Mouse (Mus musculus): ENCODE data around the gene Uchl1.

Uchl1 gene

DNA sequence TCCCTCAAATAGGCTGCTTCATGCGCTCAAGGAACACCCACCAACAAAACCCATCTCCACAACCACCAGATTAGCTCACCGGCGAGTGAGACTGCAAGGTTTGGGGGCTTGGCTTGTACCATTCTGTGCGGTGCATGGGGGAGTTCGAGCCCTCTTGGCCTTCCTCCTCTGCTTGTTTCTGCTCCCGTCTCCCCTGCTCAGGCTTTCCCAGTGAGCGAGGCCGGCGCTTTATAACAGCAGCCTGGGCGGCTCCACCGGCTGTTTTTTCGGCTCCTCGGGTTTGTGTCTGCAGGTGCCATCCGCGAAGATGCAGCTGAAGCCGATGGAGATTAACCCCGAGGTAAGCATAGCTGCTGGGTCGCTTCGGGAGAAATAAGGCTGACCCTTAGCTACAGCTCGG is at the start of gene Uchl1:
Gene Uchl1 (plus strand): TSS at position 109 of the 400 bp plus-strand sequence.
- DNase-seq = peak; percentile 34 to 41

DNA sequence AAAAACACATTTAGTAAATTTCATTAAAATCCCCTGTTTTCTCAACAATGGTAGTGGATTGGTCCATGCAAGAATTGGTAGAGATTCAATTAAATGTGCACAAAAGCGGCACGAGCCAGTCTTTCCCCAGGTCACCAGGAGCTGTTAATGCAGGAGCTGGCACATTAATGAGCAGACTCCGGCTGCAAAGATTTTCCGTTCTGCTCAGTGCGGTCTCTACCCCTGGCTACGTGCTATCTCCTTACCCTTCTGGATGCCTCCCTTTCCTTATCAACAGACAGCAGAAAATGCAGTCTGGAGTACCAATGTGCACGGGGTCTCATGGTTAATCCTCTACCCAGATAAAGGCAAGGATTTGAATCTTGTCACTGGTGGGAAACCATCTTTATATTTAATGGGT is 48.1 kb upstream of the Uchl1 start:
- DNase-seq = no peak

DNA sequence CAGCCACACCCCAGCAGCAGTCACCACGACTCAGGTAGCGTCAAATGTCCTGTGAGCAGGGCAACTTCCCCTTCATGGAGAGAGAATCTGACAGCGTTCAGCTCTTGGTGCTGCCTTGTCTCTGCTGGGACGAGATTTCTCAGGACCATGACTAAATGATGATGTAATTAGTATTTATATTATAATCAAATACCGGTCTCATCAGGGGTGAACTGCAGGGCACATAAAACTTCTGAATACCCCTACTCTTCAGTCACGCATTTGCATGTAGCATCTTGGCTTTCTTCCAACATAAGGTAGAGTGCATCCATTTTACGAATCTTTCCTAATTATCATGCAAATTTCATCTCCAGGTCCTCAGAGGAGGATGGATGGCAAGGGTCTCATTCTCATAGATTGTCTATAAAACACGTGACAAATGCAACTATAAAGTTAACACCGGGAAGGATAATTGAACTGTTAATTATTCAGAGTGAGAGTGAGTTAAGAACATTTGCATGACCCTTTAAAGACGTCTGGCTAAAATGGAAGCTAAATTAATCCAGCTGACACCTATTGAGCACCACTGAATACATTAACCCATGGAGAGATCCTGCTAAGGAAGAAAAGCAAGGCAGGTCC is 40.3 kb upstream of the Uchl1 start:
- no peak for DNase-seq

DNA sequence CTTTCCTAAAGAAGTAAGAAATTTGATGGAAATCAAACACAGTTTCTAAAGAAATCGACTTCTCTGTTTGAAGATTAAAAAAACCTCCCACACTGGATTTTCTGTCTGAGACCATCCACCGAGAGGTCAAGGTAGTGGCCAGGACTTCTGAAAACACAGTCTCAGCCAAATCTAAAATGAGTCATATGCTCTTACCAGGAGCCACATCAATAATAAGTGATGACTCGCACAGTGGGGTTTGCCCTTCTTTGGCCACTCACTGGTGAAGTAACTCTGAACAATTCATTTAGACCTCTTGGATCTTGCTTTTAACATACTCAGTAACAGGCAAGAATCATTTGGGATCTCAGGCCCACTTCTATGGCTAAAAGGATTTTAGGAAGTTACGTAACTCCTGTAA is 33.7 kb upstream of the Uchl1 start:
- no peak for DNase-seq

DNA sequence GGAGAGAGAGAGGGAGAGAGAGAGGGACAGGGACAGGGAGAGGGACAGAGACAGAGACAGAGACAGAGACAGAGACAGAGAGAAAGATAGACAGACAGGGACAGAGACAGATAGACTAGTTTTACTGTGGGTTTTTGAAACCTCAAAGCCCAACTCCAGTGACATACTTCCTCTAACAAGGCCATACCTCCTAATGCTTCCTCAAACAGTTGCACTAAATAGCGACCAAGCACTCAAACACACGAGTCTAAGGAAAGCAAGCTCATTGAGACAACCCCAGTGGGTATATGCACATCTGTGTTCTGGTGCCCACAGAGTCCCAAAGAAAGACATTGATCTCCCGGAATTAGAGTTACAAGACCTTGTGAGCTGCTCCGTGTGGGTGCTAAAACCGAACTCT is 32.6 kb upstream of the Uchl1 start:
- no peak for DNase-seq

DNA sequence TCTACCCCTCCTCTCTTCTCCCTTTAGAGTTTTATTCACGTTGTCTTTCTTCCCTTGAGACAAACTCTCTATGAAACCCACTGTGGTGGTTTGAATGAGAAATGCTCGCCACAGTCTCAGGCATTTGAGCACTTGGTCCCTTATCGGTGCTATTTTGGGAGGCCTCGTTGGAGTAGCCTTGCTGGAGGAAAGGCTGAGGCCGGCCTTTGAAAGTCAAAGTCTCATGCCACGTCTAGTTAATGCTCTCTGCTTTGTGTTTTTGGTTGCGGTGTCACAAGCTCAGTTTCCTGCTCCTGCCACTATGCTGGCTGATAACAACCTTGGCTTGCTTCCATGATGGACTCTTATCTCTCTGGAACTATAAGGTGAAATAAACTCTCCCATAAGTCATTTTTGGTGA is 28.4 kb upstream of the Uchl1 start:
- DNase-seq = no peak

DNA sequence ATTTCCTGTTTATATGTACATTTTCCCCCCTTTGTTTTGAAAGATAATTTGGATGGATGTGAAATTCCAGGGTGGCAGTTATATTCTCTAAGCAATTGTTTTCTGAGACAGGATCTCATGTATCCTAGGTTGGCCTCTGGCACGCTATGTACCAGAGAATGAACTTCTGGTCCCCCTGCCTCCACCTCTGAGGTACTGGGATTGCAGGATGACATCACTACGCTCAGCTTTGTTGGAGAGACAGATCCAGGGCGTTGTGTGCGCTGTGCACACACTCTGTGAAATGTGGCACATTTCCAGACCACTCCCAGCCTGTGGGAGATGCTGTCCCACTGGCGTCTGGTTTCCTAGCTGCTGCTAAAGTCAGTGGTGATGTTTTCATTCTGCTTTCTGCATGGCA is 21.7 kb upstream of the Uchl1 start:
- peak; percentile 17 to 64 for DNase-seq

DNA sequence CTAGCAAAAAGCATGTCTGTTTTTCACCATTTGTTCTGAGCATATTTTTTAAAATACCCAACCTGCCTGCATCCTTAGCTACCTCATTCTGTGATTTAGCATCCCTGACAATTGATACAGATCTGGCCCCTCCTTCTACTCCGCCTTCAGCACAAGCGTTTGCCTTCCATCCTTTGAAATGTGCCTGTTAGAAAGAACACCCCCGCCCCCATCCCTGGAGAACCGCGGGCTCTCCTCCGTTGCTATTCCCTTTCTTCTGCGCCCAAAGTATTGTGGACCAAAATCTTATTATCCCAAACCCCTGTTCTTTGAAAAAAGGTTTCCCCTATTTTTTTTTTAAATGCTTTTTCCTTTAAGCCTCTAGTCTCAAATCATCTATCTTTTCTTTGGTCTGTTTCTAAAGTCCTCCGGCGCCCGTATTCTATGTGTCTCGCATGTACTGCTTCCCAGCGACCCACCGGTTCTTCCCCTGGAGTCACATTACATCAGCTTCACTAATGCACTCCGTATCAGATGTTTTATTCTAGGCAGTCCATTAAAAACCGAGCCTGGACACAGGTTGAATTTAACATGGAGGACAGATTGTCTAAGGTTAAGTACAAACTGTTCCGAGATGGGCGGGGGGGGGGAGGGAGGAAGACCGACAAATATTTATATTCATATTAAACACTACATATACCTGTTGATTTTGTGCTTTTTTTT is 551 bp upstream of the Uchl1 start:
- DNase-seq = no peak

DNA sequence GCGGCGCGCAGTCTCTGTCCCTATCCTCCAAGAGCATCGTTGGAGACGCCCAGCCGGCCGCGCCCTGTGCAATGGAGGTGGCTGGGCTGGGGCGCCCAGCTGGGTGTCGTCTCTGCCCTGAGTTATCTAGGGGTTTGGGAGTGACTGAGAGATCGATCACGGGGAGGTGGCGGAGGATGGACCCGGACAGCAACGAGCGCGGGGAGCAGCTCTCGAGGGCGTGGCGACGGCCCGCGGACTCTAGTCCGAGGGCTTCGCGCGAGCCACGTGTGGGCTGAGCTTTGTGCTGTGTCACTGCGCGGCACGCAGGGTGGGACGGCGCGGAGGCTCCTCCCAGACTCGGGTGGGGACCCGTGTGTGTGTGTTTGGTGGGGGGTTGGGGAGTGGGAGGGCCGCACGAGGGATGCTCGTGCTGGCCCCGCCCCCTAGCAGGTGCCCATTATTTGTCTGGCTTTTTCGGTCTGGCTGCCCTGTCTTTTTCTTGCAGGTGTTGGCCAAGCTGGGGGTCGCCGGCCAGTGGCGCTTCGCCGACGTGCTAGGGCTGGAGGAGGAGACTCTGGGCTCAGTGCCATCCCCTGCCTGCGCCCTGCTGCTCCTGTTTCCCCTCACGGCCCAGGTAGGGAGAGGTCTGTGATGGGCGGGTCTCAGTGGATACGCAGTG is 696 bp downstream of the Uchl1 start:
- DNase-seq = peak; percentile 30 to 43

DNA sequence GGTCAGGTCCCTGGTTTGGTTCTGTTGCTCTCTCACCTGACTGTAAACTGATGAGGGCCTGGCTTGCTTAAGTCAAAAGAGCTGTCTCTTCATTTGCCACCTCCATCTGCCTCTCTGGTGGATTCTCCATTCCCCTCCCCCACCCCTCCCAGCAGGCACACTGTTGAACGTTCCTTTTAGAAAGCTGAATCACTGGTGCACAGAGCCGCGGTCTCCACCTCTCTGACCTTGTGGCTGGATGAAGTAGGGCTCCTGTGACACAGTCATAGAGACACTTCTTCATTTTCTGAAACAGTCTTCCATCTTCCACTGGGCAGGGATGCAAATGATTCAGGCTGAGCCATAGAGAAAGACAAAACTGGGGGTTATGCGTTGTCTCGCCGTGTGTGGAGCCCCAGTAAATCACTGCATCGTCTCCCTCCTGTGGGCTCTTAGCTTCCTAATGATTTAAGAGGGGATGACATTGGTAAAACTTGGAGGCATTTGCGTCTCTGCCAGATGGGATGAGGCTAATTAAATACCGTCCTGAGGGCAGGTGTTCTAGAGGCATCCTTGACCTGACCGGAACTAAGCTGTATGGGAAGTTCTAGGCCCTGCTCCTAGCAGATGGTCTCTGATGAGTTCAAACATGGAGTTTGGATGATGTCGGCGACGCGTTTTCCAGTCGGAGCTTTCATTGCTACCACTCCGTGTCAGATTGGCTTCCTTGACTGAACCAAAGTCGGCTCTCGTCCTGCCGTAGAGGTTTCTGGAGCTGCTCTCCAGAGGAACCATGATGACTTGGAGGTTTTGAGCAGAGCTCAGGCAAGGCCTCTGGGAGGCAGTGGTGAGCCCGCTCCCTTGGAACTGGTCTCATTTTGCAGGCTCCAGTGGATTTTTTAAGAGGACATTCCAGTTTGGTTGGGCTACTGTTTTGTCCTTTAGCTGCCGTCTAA is 1.8 kb downstream of the Uchl1 start:
- no peak for DNase-seq

DNA sequence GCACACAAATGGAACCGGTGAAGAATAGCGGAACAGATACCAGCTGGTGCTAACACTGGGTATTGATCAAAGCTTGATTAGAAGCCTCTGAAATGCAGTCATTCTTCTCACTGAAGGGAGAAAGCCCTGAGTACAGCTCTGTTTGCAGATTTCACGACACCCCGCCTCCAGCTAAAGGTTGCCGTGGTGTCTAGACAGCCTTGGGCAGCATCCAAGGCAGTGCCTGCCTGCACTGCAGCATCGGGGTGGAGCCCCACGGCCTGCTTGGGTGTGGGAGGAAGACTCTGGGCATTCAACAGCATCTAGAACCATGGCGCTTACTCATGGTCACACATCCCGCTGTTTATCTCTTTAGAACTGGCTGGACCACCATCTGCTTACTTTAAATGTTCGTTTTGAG is 3.3 kb downstream of the Uchl1 start:
- peak; percentile 17 to 33 for DNase-seq

DNA sequence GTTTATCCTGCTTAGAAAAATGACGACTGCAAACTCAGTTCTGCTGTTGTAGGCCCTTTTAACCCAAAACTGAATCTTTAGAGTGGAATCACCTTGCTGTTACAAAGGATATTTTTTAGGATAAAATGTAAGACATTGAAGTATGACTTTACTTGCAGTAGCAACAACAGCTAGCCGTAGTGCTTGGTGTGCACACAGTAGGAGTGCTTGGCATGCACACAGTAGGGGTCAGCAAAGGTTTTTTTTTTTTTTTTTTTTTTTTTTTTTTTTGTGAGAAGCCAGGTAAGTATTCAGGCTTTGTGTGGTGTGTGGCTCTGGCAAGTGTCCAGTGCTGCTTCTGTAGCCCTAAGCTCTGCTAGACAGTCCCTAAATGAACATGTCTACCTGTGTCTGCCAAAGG is 10.0 kb downstream of the Uchl1 start:
- DNase-seq = no peak

DNA sequence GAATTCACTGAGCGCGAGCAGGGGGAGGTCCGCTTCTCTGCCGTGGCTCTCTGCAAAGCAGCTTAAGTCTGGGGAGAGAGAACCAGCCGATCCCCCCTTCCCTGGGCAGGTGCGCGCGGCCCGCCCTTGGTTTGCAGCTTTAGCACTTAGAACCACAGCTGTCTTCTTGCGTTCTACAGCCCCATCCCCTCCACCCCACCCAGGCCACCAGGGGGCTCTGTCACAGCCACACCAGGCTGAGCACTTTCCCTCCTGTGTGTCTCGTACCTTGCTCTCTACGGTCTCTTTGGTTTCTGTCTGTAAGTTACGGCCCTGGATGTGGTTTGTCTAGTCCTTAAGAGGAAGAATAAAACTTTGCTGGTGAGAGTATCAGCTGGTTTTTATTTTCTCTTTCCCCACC is 11.0 kb downstream of the Uchl1 start:
- no peak for DNase-seq

DNA sequence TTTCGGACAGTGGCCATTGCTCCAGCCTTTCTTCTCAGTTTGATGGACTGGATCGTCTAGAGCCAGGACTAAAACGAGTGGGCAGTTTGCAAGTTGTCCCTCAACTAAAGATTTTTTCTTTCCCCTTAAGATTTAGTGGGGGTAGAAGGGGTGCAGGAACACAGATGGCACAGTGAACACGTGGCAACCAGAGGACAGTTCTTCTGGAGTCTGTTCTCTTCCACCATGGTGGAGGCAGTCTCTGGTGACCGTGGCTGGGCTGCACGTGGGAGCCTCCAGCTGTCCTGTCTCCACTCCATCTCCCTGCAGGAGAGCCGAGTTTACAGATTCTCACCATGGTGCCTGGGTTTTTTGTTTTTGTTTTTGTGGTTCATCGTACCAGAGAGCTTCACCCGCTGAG is 11.8 kb downstream of the Uchl1 start:
- no peak for DNase-seq

DNA sequence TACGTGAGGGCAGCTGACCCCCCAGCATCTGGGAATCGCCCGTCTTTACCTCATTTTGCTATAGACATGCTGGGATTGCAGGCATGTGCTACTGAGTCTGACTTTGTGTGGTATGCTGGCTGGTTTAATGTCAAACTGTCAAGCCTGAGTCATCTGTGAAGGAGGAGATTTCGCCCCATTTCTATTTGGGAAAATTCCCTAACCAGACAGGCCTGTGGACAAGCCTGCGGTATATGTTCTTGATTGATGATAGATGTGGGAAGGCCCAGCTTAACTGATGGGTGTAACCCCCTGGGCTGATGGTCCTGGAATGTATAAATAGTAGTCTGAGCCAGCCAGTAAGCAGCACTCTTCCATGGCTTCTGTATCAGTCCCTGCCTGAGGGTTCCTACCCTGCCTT is 12.4 kb downstream of the Uchl1 start:
- DNase-seq = no peak

DNA sequence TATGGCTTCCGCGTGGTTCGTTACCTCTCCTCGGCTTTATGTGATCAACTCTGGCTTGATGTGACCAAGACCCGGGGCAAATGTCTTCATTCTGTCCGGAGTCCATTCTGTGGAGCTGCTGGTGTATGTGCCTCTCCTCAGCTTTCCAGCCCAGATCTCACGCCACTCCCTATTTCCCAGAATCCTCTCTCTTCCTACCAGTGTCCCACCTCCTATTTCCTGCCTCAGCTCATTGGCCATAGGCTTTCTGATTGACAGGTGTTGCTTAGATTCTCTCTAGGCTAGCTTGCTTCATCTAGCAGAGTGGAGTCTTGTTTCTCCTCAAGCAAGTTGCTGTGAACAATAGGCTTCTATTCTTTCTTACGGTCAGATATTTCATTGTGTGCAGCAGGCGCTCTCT is 13.9 kb downstream of the Uchl1 start:
- no peak for DNase-seq

DNA sequence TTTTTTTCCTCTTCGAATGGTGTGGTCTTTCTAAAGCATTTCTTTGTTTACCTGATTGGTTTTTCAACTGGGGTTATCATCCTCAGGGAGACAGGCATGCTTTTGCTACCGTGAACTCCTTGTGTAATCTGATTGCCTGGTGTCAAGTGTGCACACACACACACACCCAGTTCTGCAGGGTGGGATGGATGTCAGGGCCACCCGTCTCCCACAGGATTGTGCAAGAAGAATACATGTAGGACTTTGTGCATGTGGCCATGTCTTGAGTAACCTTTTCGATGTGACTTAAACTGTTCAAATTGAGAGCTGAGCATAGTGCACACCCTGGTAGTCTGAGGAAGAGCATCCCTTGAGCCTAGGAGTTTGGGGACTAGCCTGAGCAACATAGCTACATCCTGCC is 17.3 kb downstream of the Uchl1 start:
- no peak for DNase-seq

DNA sequence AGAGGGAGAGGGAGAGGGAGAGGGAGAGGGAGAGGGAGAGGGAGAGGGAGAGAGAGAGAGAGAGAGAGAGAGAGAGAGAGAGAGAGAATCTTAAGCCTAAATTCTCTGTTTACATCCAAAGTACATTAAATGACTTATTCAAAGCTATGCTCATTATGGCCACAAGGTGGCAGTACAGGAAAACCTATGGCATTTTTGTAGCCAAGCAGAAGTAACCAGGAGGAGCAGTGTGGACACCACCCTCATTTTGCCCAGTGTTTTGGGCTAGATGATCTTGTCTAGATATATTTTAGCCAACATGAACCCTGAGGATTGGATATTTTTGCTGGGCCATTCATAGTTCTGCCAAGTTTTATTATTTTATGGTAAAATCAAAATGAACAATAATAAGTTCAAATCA is 21.2 kb downstream of the Uchl1 start:
- DNase-seq = peak in 1 of 2 experiments; percentile 49

DNA sequence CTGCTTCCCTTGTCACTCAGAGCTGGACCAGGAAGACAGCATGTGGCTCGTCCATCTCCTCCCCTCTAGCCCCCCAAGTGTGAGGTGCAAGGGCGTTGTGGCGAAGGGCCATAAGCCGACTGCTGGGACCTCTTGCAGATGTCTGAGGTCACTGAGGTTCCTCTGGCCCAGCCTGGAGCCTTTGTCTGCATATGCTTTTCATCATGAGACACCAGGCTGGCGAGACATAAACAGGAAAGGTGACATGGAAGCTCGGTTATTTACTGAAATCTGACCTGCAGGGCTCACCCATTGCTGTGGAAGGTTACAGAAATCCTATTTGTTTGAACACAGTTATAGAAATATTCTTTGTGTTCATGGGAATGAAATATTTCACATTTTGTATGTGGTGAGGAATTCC is 24.0 kb downstream of the Uchl1 start:
- DNase-seq = peak; percentile 23 to 43

DNA sequence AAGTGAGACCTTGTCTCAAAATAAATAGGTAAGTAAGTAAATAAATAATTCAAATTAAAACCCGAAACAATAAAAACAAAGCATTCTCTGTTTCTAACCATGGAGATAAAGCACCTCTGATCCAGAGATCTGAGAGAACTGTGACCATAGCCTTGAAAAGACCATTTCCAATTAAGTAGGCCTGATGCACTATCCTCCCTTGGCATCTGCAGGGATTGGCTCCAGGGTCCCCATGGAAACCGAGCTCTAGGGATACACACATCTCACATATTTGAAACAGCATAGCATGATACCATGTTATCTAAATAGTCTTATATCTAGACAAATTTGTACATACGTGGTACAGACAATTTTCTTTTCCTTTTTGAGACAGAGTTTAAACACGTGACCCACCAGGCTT is 26.1 kb downstream of the Uchl1 start:
- no peak for DNase-seq

DNA sequence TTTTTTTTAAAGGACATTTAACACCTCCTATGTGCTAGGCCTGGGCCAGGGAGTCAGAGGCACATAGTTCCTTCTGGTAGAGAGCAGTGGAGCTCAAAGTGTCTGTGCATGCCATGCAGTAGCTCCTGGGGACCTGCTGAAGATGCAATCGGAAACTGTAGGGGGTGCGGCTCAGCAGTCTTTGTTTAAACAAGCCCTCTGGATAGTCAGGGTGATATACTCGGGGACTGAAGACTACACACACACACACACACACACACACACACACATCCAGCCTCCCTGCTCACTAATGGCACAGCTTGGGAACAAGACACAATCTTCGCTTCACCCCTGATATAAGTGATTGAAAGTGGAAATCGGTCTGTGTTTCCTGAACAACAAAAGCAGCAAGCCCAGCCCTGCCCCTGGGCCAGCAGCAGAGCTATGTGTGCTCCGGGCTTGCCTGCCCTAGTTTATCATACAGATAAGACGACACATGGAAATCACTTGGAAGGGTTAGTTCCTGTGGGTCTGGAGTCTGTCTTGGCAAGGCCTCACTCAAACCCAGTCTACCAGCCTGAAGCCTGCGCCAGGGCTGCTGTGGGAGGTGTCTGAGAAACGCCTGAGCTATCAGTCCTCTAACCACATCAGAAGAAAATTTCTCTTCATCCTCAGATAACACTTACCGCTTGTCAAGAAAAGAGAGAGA is 27.6 kb downstream of the Uchl1 start:
- no peak for DNase-seq

DNA sequence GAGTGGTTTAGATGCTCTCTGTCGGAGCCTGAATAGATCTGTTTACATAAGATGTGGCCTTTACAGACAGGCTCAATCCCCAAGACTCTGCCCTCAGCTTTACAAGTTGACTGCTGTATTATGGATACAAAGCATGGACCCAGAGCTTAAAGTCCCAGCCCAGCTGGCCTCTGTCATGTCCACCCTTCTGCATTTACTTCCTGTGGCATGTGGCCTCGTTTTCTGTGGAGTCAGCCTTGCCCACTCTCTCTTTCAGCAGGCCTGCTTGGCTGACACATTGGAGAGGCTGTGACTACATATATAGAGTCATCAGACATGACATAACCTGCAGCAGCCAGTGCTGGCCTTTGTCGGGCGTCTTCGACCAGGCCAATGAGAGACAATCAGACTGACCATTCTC is 32.0 kb downstream of the Uchl1 start:
- DNase-seq = no peak
